Mouse (Mus musculus): ENCODE measurements around the gene Mlh3. TPM values are rescaled to one million over a fixed set of nuclear protein-coding genes. Genes with fewer than 3 reads are reported as not detected.

Mlh3 gene
- polyA plus RNA-seq, 1 experiment from 2014 or later = 9.0 TPM

GRCm38 (mm10) chr12:85202191-85202590 lies 68.2 kb downstream of the Mlh3 start:
- Histone ChIP-seq H3K27ac (ENCODE audit: low read depth, low read length) (no peak overlapping the region), H3K27me3 (replicated peaks; ENCODE audit: control insufficient read depth, insufficient read depth, low read length) (no peaks in the 10 kb centered on the region), H3K4me1 (ENCODE audit: control insufficient read depth, insufficient read depth, low read length) (peaks cover 7% of the 10 kb centered on the region; the same call in 1 of the 2 replicates), H3K4me3 (ENCODE audit: low read depth, low read length) (no peak overlapping the region), H3K4me2 (ENCODE audit: low read length) (no peak overlapping the region), H3K9ac (ENCODE audit: low read length) (no peak overlapping the region), H3K9me3 (replicated peaks; ENCODE audit: control insufficient read depth, low read length) (no peaks in the 10 kb centered on the region), H3K36me3 (ENCODE audit: control insufficient read depth, insufficient read depth, low read length) (no peaks in the 10 kb centered on the region)
- DNase-seq (ENCODE audit: low spot score) (no peak), ATAC-seq (no peak)
- WGBS = 92% methylated on average over 7 of the region's 7 CpGs

DNA sequence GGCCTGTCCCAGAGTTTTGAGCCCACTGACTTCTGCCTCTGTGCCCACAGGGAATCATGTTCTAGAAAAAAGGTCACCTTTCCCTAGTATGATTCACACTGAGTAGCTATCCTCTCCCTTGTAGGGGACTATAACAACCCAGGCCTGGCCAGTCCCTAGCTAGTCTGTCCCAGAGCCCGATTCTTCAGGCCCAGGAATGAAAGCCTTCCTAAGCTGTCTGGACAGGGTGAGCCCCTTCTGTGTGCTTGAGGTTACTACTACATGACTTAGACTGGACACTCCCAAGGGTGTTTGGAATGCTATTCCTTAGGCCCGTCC lies 68.6 kb downstream of the Mlh3 start:
- no peaks in the 10 kb centered on the region for H3K27me3 ChIP-seq (replicated peaks; ENCODE audit: control insufficient read depth, insufficient read depth, low read length)
- no peaks in the 10 kb centered on the region for H3K36me3 ChIP-seq (ENCODE audit: control insufficient read depth, insufficient read depth, low read length)
- H3K4me1 ChIP-seq (ENCODE audit: control insufficient read depth, insufficient read depth, low read length) = peaks cover 7% of the 10 kb centered on the region; the same call in 1 of the 2 replicates
- DNase-seq (ENCODE audit: low spot score) = no peak
- no peak overlapping the region for H3K9ac ChIP-seq (ENCODE audit: low read length)
- no peak for ATAC-seq
- peak overlapping the region; percentile 64; the same call in 1 of the 2 replicates for H3K27ac ChIP-seq (ENCODE audit: low read depth, low read length)
- no peak overlapping the region for H3K4me2 ChIP-seq (ENCODE audit: low read length)
- H3K9me3 ChIP-seq (replicated peaks; ENCODE audit: control insufficient read depth, low read length) = no peaks in the 10 kb centered on the region
- WGBS = 81% methylated on average over 2 of the region's 2 CpGs
- H3K4me3 ChIP-seq (ENCODE audit: low read depth, low read length) = no peak overlapping the region

DNA sequence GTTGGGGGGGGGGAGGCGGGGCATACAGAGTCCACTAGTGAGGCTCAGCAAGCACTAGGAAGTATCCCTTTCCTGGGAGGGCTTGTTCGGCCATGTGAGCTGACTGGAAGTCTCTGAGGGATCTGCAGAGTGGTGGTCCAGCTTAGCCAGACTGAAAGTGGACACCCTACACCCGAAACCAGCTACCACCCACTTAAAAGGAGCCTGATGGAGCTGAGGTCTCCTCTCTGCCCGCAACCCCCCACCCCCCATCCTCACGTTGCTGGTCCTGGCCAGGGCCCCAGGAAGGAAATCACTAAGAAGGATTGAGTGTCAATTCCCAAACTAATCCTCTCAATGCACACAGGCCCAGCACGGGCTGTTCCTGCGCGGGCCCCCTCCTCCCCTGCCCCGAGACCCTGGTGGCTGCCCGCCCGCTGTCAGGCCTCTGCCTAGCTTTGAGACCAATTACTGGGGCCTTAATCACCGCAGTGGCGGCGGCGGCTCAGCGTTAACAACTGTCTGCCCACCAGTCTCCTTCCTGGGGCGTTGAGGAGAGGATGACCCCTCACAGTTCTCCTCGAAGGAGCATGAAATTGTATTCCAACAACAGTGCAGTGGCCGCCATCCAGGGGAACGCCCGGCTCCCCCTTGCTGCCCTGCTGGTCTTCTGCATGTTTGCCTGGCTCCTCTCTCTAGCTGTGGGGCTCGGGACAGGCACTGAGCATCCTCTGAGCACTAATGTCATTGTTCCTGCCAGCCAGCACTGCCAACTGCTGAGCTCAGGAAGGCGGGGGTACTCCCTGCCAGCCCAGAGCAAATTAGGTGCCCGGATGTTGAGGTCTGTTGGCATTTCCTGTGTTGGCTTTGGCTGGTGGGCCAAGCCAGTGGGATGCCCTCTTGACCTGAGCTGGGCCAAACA lies 69.2 kb downstream of the Mlh3 start:
- Histone ChIP-seq H3K4me1 (ENCODE audit: control insufficient read depth, insufficient read depth, low read length) (peaks cover 7% of the 10 kb centered on the region; the same call in 1 of the 2 replicates), H3K27me3 (replicated peaks; ENCODE audit: control insufficient read depth, insufficient read depth, low read length) (no peaks in the 10 kb centered on the region), H3K4me3 (ENCODE audit: low read depth, low read length) (no peak overlapping the region), H3K9me3 (replicated peaks; ENCODE audit: control insufficient read depth, low read length) (no peaks in the 10 kb centered on the region), H3K36me3 (ENCODE audit: control insufficient read depth, insufficient read depth, low read length) (no peaks in the 10 kb centered on the region), H3K27ac (ENCODE audit: low read depth, low read length) (peak overlapping the region; percentile 64; the same call in 1 of the 2 replicates), H3K9ac (ENCODE audit: low read length) (peak overlapping the region; percentile 13), H3K4me2 (ENCODE audit: low read length) (peak overlapping the region; percentile 20)
- ATAC-seq (peak; percentile 85), DNase-seq (ENCODE audit: low spot score) (peak; percentile 61)
- 8% methylated on average over 24 of the region's 24 CpGs for WGBS

GRCm38 (mm10) chr12:85199954-85200353 lies 70.4 kb downstream of the Mlh3 start:
- Histone ChIP-seq H3K9ac (ENCODE audit: low read length) (no peak overlapping the region), H3K36me3 (ENCODE audit: control insufficient read depth, insufficient read depth, low read length) (no peaks in the 10 kb centered on the region), H3K27me3 (replicated peaks; ENCODE audit: control insufficient read depth, insufficient read depth, low read length) (no peaks in the 10 kb centered on the region), H3K27ac (ENCODE audit: low read depth, low read length) (no peak overlapping the region), H3K4me2 (ENCODE audit: low read length) (no peak overlapping the region), H3K4me1 (ENCODE audit: control insufficient read depth, insufficient read depth, low read length) (peaks cover 9% of the 10 kb centered on the region), H3K9me3 (replicated peaks; ENCODE audit: control insufficient read depth, low read length) (no peaks in the 10 kb centered on the region), H3K4me3 (ENCODE audit: low read depth, low read length) (no peak overlapping the region)
- ATAC-seq (no peak), DNase-seq (ENCODE audit: low spot score) (no peak)
- 88% methylated on average over 1 of the region's 1 CpGs for WGBS

- Histone ChIP-seq H3K27me3 (replicated peaks; ENCODE audit: control insufficient read depth, insufficient read depth, low read length) (no peaks in the 10 kb centered on the region), H3K36me3 (ENCODE audit: control insufficient read depth, insufficient read depth, low read length) (no peaks in the 10 kb centered on the region), H3K27ac (ENCODE audit: low read depth, low read length) (no peak overlapping the region), H3K9ac (ENCODE audit: low read length) (no peak overlapping the region), H3K4me2 (ENCODE audit: low read length) (no peak overlapping the region), H3K4me3 (ENCODE audit: low read depth, low read length) (no peak overlapping the region), H3K4me1 (ENCODE audit: control insufficient read depth, insufficient read depth, low read length) (peaks cover 17% of the 10 kb centered on the region), H3K9me3 (replicated peaks; ENCODE audit: control insufficient read depth, low read length) (no peaks in the 10 kb centered on the region)
- WGBS = 36% methylated on average over 8 of the region's 8 CpGs
- ATAC-seq (no peak), DNase-seq (ENCODE audit: low spot score) (no peak)
Measured at GRCm38 (mm10) chr12:85197936-85198335, 72.5 kb downstream of the Mlh3 start.

GRCm38 (mm10) chr12:85197371-85197770 lies 73.0 kb downstream of the Mlh3 start:
- Histone ChIP-seq H3K9ac (ENCODE audit: low read length) (no peak overlapping the region), H3K27ac (ENCODE audit: low read depth, low read length) (no peak overlapping the region), H3K4me1 (ENCODE audit: control insufficient read depth, insufficient read depth, low read length) (peaks cover 22% of the 10 kb centered on the region), H3K9me3 (replicated peaks; ENCODE audit: control insufficient read depth, low read length) (no peaks in the 10 kb centered on the region), H3K4me2 (ENCODE audit: low read length) (no peak overlapping the region), H3K36me3 (ENCODE audit: control insufficient read depth, insufficient read depth, low read length) (no peaks in the 10 kb centered on the region), H3K27me3 (replicated peaks; ENCODE audit: control insufficient read depth, insufficient read depth, low read length) (no peaks in the 10 kb centered on the region), H3K4me3 (ENCODE audit: low read depth, low read length) (no peak overlapping the region)
- ATAC-seq (no peak), DNase-seq (ENCODE audit: low spot score) (no peak)
- WGBS = 82% methylated on average over 7 of the region's 7 CpGs

DNA sequence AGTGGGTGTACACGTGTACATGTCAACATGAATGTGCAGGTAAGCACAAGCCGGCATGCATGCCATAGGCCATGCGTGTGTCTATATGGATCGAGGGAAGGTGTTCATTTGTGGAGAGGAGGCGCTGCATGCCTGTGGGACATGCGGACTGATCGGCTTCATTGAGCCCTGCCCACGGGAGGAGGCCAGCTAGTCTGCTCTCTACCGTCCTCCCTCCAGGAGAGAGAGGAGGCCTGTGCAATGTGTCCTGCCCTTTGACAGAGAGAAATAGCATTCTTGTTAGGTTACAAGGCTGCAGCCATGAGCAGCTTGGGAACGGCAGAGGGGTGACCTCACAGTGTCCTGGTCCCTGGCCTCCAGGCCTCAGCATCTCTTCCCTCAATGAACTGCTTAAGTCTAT lies 74.2 kb downstream of the Mlh3 start:
- Histone ChIP-seq H3K9me3 (replicated peaks; ENCODE audit: control insufficient read depth, low read length) (no peaks in the 10 kb centered on the region), H3K4me3 (ENCODE audit: low read depth, low read length) (no peak overlapping the region), H3K27me3 (replicated peaks; ENCODE audit: control insufficient read depth, insufficient read depth, low read length) (no peaks in the 10 kb centered on the region), H3K9ac (ENCODE audit: low read length) (no peak overlapping the region), H3K4me1 (ENCODE audit: control insufficient read depth, insufficient read depth, low read length) (peaks cover 20% of the 10 kb centered on the region), H3K27ac (ENCODE audit: low read depth, low read length) (no peak overlapping the region), H3K36me3 (ENCODE audit: control insufficient read depth, insufficient read depth, low read length) (no peaks in the 10 kb centered on the region), H3K4me2 (ENCODE audit: low read length) (no peak overlapping the region)
- WGBS = 94% methylated on average over 10 of the region's 10 CpGs
- no peak for ATAC-seq
- no peak for DNase-seq (ENCODE audit: low spot score)

- Histone ChIP-seq H3K4me1 (ENCODE audit: control insufficient read depth, insufficient read depth, low read length) (peaks cover 15% of the 10 kb centered on the region), H3K4me3 (ENCODE audit: low read depth, low read length) (no peak overlapping the region), H3K36me3 (ENCODE audit: control insufficient read depth, insufficient read depth, low read length) (no peaks in the 10 kb centered on the region), H3K9me3 (replicated peaks; ENCODE audit: control insufficient read depth, low read length) (no peaks in the 10 kb centered on the region), H3K27me3 (replicated peaks; ENCODE audit: control insufficient read depth, insufficient read depth, low read length) (no peaks in the 10 kb centered on the region), H3K27ac (ENCODE audit: low read depth, low read length) (no peak overlapping the region), H3K9ac (ENCODE audit: low read length) (no peak overlapping the region), H3K4me2 (ENCODE audit: low read length) (no peak overlapping the region)
- DNase-seq (ENCODE audit: low spot score) (no peak), ATAC-seq (no peak)
- WGBS = 86% methylated on average over 5 of the region's 5 CpGs
Measured at GRCm38 (mm10) chr12:85195086-85195485, 75.3 kb downstream of the Mlh3 start.

GRCm38 (mm10) chr12:85194623-85195018 lies 75.8 kb downstream of the Mlh3 start:
- peaks cover 15% of the 10 kb centered on the region for H3K4me1 ChIP-seq (ENCODE audit: control insufficient read depth, insufficient read depth, low read length)
- H3K9ac ChIP-seq (ENCODE audit: low read length) = no peak overlapping the region
- peak overlapping the region; percentile 27; the same call in 1 of the 2 replicates for H3K27ac ChIP-seq (ENCODE audit: low read depth, low read length)
- H3K4me2 ChIP-seq (ENCODE audit: low read length) = no peak overlapping the region
- ATAC-seq (peak; percentile 61), DNase-seq (ENCODE audit: low spot score) (peak; percentile 74)
- no peaks in the 10 kb centered on the region for H3K27me3 ChIP-seq (replicated peaks; ENCODE audit: control insufficient read depth, insufficient read depth, low read length)
- H3K9me3 ChIP-seq (replicated peaks; ENCODE audit: control insufficient read depth, low read length) = no peaks in the 10 kb centered on the region
- no peaks in the 10 kb centered on the region for H3K36me3 ChIP-seq (ENCODE audit: control insufficient read depth, insufficient read depth, low read length)
- H3K4me3 ChIP-seq (ENCODE audit: low read depth, low read length) = no peak overlapping the region
- WGBS = 26% methylated on average over 4 of the region's 4 CpGs
